ENCODE assay signal across 9 mouse cellular contexts in genomic region chrX:61653077-61653476, GRCm38 (mm10). TPM values are rescaled to one million over a fixed set of nuclear protein-coding genes. Genes with fewer than 3 reads are reported as not detected.
DNase-seq lines count a peak whose midpoint lies in the region; ATAC-seq and TF ChIP-seq lines count a peak whose summit lies in the region.
"Had no signal": no experiment of that assay in that cellular context is flagged by ENCODE, and none has a peak within 500 bp of the region (broad histone marks: within the 10 kb centered on the region; RNA-seq: fewer than 3 reads in every experiment).

No protein-coding gene starts in this region.

- H3K27ac ChIP-seq in MEL (ENCODE audit: control insufficient read depth, low read depth, low read length): no peak overlapping the region
- H3K27ac ChIP-seq: embryonic facial prominence, embryonic 13.5 days; limb, embryonic 12.5 days had no signal

- no peak for TF ChIP-seq EP300 in MEL (IDR thresholded peaks at IDR 0.05; ENCODE audit: low read depth in 1 of 2, low read length in 2 of 2)

- H3K4me3 ChIP-seq in MEL (ENCODE audit: control insufficient read depth in 1 of 2, insufficient read depth in 1 of 2, low read depth in 2 of 2, low read length in 2 of 2): no peak overlapping the region
- H3K4me3 ChIP-seq: embryonic facial prominence, embryonic 13.5 days; limb, embryonic 12.5 days had no signal

- TF ChIP-seq POLR2A in MEL (IDR thresholded peaks at IDR 0.05; ENCODE audit: control insufficient read depth in 1 of 2, insufficient read depth in 1 of 2, low read depth in 1 of 2, low read length in 2 of 2, poor library complexity in 1 of 2): no peak

- no peaks in the 10 kb centered on the region for H3K79me2 ChIP-seq in MEL (ENCODE audit: control insufficient read depth, insufficient read depth, low read length, poor library complexity)

- H3K36me3 ChIP-seq in MEL (ENCODE audit: control insufficient read depth in 1 of 2, insufficient read depth in 2 of 2, low read length in 2 of 2): no peaks in the 10 kb centered on the region
- H3K36me3 ChIP-seq: embryonic facial prominence, embryonic 13.5 days; limb, embryonic 12.5 days had no signal

- H3K9me3 ChIP-seq in MEL (replicated peaks; ENCODE audit: insufficient read depth, low read length): no peaks in the 10 kb centered on the region
- H3K9me3 ChIP-seq: embryonic facial prominence, embryonic 13.5 days; limb, embryonic 12.5 days had no signal

- no peaks in the 10 kb centered on the region for H3K27me3 ChIP-seq in MEL (ENCODE audit: control insufficient read depth in 1 of 2, insufficient read depth in 2 of 2, low read length in 2 of 2)
- H3K27me3 ChIP-seq: embryonic facial prominence, embryonic 13.5 days; limb, embryonic 12.5 days had no signal

- peak; percentile 25 for DNase-seq in layer of hippocampus, adult 11-12 months (ENCODE audit: low spot score)
- no peak for DNase-seq in layer of hippocampus, adult 9-10 months (ENCODE audit: low spot score)
- DNase-seq in MEL (ENCODE audit: low read depth, low spot score): peak; percentile 7
- peak; percentile 13 to 46 for DNase-seq in layer of hippocampus, adult 18-20 months (ENCODE audit: low spot score in 2 of 2)
- DNase-seq in spleen, adult 12 weeks (ENCODE audit: low spot score): no peak
- DNase-seq in testis, postnatal 10 days (ENCODE audit: low spot score): no peak

- TF ChIP-seq CTCF in MEL (IDR thresholded peaks at IDR 0.05 in 2 of 3, conservative IDR thresholded peaks at IDR 0.05 in 1 of 3; ENCODE audit: control insufficient read depth in 1 of 3, insufficient read depth in 1 of 3, low read depth in 2 of 3, low read length in 3 of 3, poor library complexity in 1 of 3, severe bottlenecking in 1 of 3): peak; percentile 7 to 18 (median 15); a peak in 3 of 6 replicates

- H3K9ac ChIP-seq in MEL (ENCODE audit: control insufficient read depth, low read depth, low read length, poor library complexity, severe bottlenecking): no peak overlapping the region
- H3K9ac ChIP-seq: embryonic facial prominence, embryonic 13.5 days; limb, embryonic 12.5 days had no signal

- no peaks in the 10 kb centered on the region for H3K4me1 ChIP-seq in MEL (ENCODE audit: control insufficient read depth in 1 of 2, insufficient read depth in 2 of 2, low read length in 2 of 2)
- H3K4me1 ChIP-seq: embryonic facial prominence, embryonic 13.5 days; limb, embryonic 12.5 days had no signal

- peak; percentile 52; the same call in 1 of the 2 replicates for ATAC-seq in cerebellum, adult (ENCODE audit: insufficient number of reproducible peaks, low FRiP score, low TSS enrichment)

- no peak; the same call in 1 of the 2 replicates for TF ChIP-seq RAD21 in MEL (IDR thresholded peaks at IDR 0.05; ENCODE audit: low read depth, low read length)

TF ChIP-seq in MEL, 35 proteins besides CTCF, POLR2A, EP300 and RAD21:
- TF ChIP-seq MAZ (IDR thresholded peaks at IDR 0.05; ENCODE audit: low read depth, low read length) (no peak), SMC3 (IDR thresholded peaks at IDR 0.05; ENCODE audit: low read depth, low read length) (no peak), HCFC1 (IDR thresholded peaks at IDR 0.05; ENCODE audit: low read depth, low read length) (no peak), ETS1 (IDR thresholded peaks at IDR 0.05; ENCODE audit: low read depth, low read length) (no peak), POLR2AphosphoS2 (IDR thresholded peaks at IDR 0.05; ENCODE audit: low read length) (no peak), SIN3A (IDR thresholded peaks at IDR 0.05; ENCODE audit: low read length) (no peak), JUND (IDR thresholded peaks at IDR 0.05; ENCODE audit: low read depth, low read length) (no peak), NELFE (IDR thresholded peaks at IDR 0.05; ENCODE audit: low read depth, low read length) (no peak), TAL1 (IDR thresholded peaks at IDR 0.05; ENCODE audit: low read length) (no peak), TCF12 (IDR thresholded peaks at IDR 0.05; ENCODE audit: low read depth, low read length) (no peak), ELF1 (IDR thresholded peaks at IDR 0.05; ENCODE audit: low read depth, low read length) (no peak), MYB (IDR thresholded peaks at IDR 0.05; ENCODE audit: low read depth, low read length) (no peak), USF2 (IDR thresholded peaks at IDR 0.05; ENCODE audit: borderline replicate concordance in 1 of 2, insufficient read depth in 1 of 2, low read depth in 1 of 2, low read length in 2 of 2) (no peak), MAFK (IDR thresholded peaks at IDR 0.05; ENCODE audit: borderline replicate concordance, low read depth, low read length) (no peak), MXI1 (IDR thresholded peaks at IDR 0.05; ENCODE audit: low read depth, low read length) (no peak), TBP (IDR thresholded peaks at IDR 0.05; ENCODE audit: low read depth, low read length) (no peak)

RNA-seq across cellular contexts. Expression of gene Ldoc1, which starts 56.2 kb away (rescaled TPM):
- not detected in 2 replicates for total RNA-seq in MEL (2012; rRNA removed)
- polyA plus RNA-seq in MEL (2012; ENCODE audit: insufficient read depth in 1 of 2, insufficient read length in 2 of 2, low read depth in 1 of 2, low replicate concordance in 2 of 2, missing spikeins in 1 of 2): not detected
- 1 to 10 TPM; 3.3 to 3.8 TPM for total RNA-seq in layer of hippocampus, adult 18-20 months (2021)

Comparison
In these comparisons a context has a peak if more than half of its experiments do, and no peak if none do; other contexts are left out.
1. DNase-seq: peak in layer of hippocampus, adult 11-12 months (single experiment), MEL (single experiment) and layer of hippocampus, adult 18-20 months (2 of 2); none in layer of hippocampus, adult 9-10 months (single experiment), spleen, adult 12 weeks (single experiment) and testis, postnatal 10 days (single experiment).